Mouse (Mus musculus) lung, adult 2 months (tissue): Measurements from ENCODE around the gene Fuca1.

Source experiments
- CTCF ChIP-seq: fragments of 200-500 bp; IDR thresholded peaks from 2 replicates; pipeline ENCODE4 v1.5.1; 2011; ENCODE audit warnings: mild to moderate bottlenecking, low read length, control low read depth; ENCODE audit not compliant: insufficient read depth
- POLR2A ChIP-seq: fragments of 200-500 bp; IDR thresholded peaks from 2 replicates; pipeline ENCODE4 v1.6.1; 2011; ENCODE audit warnings: low read depth, mild to moderate bottlenecking, control low read depth, low read length, borderline replicate concordance; ENCODE audit errors: extremely low read depth

DNA sequence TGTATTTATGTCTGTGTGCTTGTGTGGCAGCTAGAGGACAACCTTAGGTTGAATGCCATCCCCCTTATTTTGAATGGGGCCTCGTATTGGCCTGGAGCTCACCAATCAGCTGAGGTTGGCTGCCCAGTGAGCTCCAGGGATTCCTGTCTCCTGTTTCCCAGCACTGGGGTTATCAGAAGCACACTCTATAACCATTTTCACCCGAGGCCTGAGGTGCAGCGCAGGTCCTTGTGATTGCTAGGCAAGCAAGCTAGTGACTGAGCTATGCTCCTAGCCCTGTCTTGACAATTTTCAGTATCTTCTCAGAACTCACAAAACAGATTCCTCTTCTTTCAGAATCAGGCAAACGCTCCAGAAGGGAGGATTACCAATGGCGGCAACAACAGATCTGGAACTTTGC lies 64.0 kb downstream of the Fuca1 start:
- TF ChIP-seq POLR2A (no peak), CTCF (no peak)
